Mouse (Mus musculus) intestine, embryonic 15.5 days (tissue): ENCODE data around the gene Zdhhc14. TPM values are rescaled to one million over a fixed set of nuclear protein-coding genes. Genes with fewer than 3 reads are reported as not detected.
A peak's percentile ranks its signal among the peaks of the same experiment; 100 is the strongest.

ENCODE experiments used
- ATAC-seq: fragments of 200-750 bp; cut with Nextera tagmentation; 2 replicates; pipeline ENCODE4 v1.8.0; 2017; ENCODE audit warnings: moderate TSS enrichment, moderate library complexity
- H3K27ac ChIP-seq: fragments of 300-500 bp; sonication (generic); 2 replicates; pipeline ENCODE4 v1.5.1; 2015; ENCODE audit warnings: mild to moderate bottlenecking, inconsistent platforms
- H3K27me3 ChIP-seq: fragments of 300-500 bp; sonication (generic); replicated peaks from 2 replicates; pipeline ENCODE4 v1.6.1; 2015; ENCODE audit warnings: inconsistent platforms
- H3K36me3 ChIP-seq: fragments of 300-500 bp; sonication (generic); 2 replicates; pipeline ENCODE4 v1.6.1; 2015; ENCODE audit warnings: inconsistent platforms
- H3K4me1 ChIP-seq: fragments of 300-500 bp; sonication (generic); replicated peaks from 2 replicates; pipeline ENCODE4 v1.6.1; 2015; ENCODE audit warnings: inconsistent platforms
- H3K4me2 ChIP-seq: fragments of 300-500 bp; sonication (generic); replicated peaks from 2 replicates; pipeline ENCODE4 v1.6.1; 2015; ENCODE audit warnings: mild to moderate bottlenecking, inconsistent platforms
- H3K4me3 ChIP-seq: fragments of 300-500 bp; sonication (generic); replicated peaks from 2 replicates; pipeline ENCODE4 v1.5.1; 2015; ENCODE audit warnings: inconsistent platforms
- H3K9ac ChIP-seq: fragments of 300-500 bp; sonication (generic); 2 replicates; pipeline ENCODE4 v1.6.1; 2015; ENCODE audit warnings: inconsistent platforms
- H3K9me3 ChIP-seq: fragments of 300-500 bp; sonication (generic); 2 replicates; pipeline ENCODE4 v1.6.1; 2016; ENCODE audit warnings: inconsistent platforms
- WGBS: fragments of 180-500 bp; shearing (Covaris S2); methylation state at CpG from one replicate; pipeline ENCODE4 v1.1.7; 2015; 5-methylcytosine and 5-hydroxymethylcytosine counted together
- polyA plus RNA-seq: library from polyadenylated mRNA; unstranded; fragments of >200 nt; fragmentation: Nextera tagmentation; extraction: Ambion mirVana; gene quantifications from 2 replicates; pipeline ENCODE4 v1.2.1, GENCODE M21; 2015

Gene Zdhhc14
- polyA plus RNA-seq, 1 experiment from 2014 or later: 2.5 TPM

GRCm38 (mm10) chr17:5794276-5794675 is 301.9 kb downstream of the Zdhhc14 start:
- Histone ChIP-seq H3K4me2 (no peak overlapping the region), H3K27ac (no peak overlapping the region), H3K27me3 (no peaks in the 10 kb centered on the region), H3K9me3 (no peaks in the 10 kb centered on the region), H3K4me3 (no peak overlapping the region), H3K36me3 (no peaks in the 10 kb centered on the region), H3K9ac (no peak overlapping the region), H3K4me1 (peaks cover 5% of the 10 kb centered on the region; the same call in 1 of the 2 replicates)
- ATAC-seq: no peak
- WGBS: 71% methylated on average over 5 of the region's 5 CpGs

- H3K27ac ChIP-seq: no peak overlapping the region
- no peaks in the 10 kb centered on the region for H3K9me3 ChIP-seq
- 62% methylated on average over 5 of the region's 5 CpGs for WGBS
- peaks cover 5% of the 10 kb centered on the region; the same call in 1 of the 2 replicates for H3K4me1 ChIP-seq
- ATAC-seq: peak; percentile 2; the same call in 1 of the 2 replicates
- H3K4me2 ChIP-seq: no peak overlapping the region
- no peaks in the 10 kb centered on the region for H3K36me3 ChIP-seq
- no peak overlapping the region for H3K4me3 ChIP-seq
- H3K9ac ChIP-seq: no peak overlapping the region
- H3K27me3 ChIP-seq: no peaks in the 10 kb centered on the region
Observed at GRCm38 (mm10) chr17:5795369-5795768, 303.0 kb downstream of the Zdhhc14 start.

- Histone ChIP-seq H3K4me1 (peaks cover 6% of the 10 kb centered on the region; the same call in 1 of the 2 replicates), H3K9me3 (no peaks in the 10 kb centered on the region), H3K4me3 (no peak overlapping the region), H3K27ac (no peak overlapping the region), H3K36me3 (no peaks in the 10 kb centered on the region), H3K27me3 (no peaks in the 10 kb centered on the region), H3K9ac (no peak overlapping the region), H3K4me2 (no peak overlapping the region)
- ATAC-seq: peak; percentile 70
- 2% methylated on average over 5 of the region's 5 CpGs for WGBS
Observed at GRCm38 (mm10) chr17:5795878-5796277, 303.5 kb downstream of the Zdhhc14 start.

GRCm38 (mm10) chr17:5797124-5797760 is 304.9 kb downstream of the Zdhhc14 start:
- Histone ChIP-seq H3K27me3 (no peaks in the 10 kb centered on the region), H3K4me3 (no peak overlapping the region), H3K27ac (no peak overlapping the region), H3K9ac (no peak overlapping the region), H3K4me1 (peaks cover 16% of the 10 kb centered on the region; the same call in 1 of the 2 replicates), H3K4me2 (no peak overlapping the region), H3K36me3 (no peaks in the 10 kb centered on the region), H3K9me3 (no peaks in the 10 kb centered on the region)
- ATAC-seq: no peak
- WGBS: 77% methylated on average over 5 of the region's 5 CpGs

GRCm38 (mm10) chr17:5798221-5798801 is 306.0 kb downstream of the Zdhhc14 start:
- no peaks in the 10 kb centered on the region for H3K27me3 ChIP-seq
- peak; percentile 70 for ATAC-seq
- no peaks in the 10 kb centered on the region for H3K9me3 ChIP-seq
- H3K4me3 ChIP-seq: no peak overlapping the region
- no peak overlapping the region for H3K9ac ChIP-seq
- H3K4me2 ChIP-seq: no peak overlapping the region; the same call in 1 of the 2 replicates
- WGBS: 44% methylated on average over 13 of the region's 13 CpGs
- H3K36me3 ChIP-seq: no peaks in the 10 kb centered on the region
- 0 out of 2 replicates have a peak overlapping the region, but pooled peaks have one; percentile 38 for H3K27ac ChIP-seq
- H3K4me1 ChIP-seq: peaks cover 16% of the 10 kb centered on the region; the same call in 1 of the 2 replicates

- ATAC-seq: no peak
- Histone ChIP-seq H3K27ac (no peak overlapping the region), H3K4me2 (no peak overlapping the region)
Observed at GRCm38 (mm10) chr17:5798900-5799299, 306.5 kb downstream of the Zdhhc14 start.

GRCm38 (mm10) chr17:5799396-5800021 is 307.2 kb downstream of the Zdhhc14 start:
- no peak for ATAC-seq
- no peak overlapping the region for H3K4me2 ChIP-seq
- H3K9me3 ChIP-seq: no peaks in the 10 kb centered on the region
- no peak overlapping the region for H3K4me3 ChIP-seq
- H3K4me1 ChIP-seq: peaks cover 18% of the 10 kb centered on the region; the same call in 1 of the 2 replicates
- H3K9ac ChIP-seq: no peak overlapping the region
- no peaks in the 10 kb centered on the region for H3K36me3 ChIP-seq
- 82% methylated on average over 17 of the region's 17 CpGs for WGBS
- no peaks in the 10 kb centered on the region for H3K27me3 ChIP-seq
- no peak overlapping the region for H3K27ac ChIP-seq

More at GRCm38 (mm10) chr17:5798900-5799299, 306.5 kb downstream of the Zdhhc14 start:
- Histone ChIP-seq H3K4me1 (peaks cover 16% of the 10 kb centered on the region; the same call in 1 of the 2 replicates), H3K36me3 (no peaks in the 10 kb centered on the region), H3K9ac (no peak overlapping the region), H3K27me3 (no peaks in the 10 kb centered on the region), H3K9me3 (no peaks in the 10 kb centered on the region), H3K4me3 (no peak overlapping the region)
- 70% methylated on average over 5 of the region's 5 CpGs for WGBS

- 80% methylated on average over 2 of the region's 2 CpGs for WGBS
Observed at GRCm38 (mm10) chr17:5800254-5800653, 307.9 kb downstream of the Zdhhc14 start.

GRCm38 (mm10) chr17:5800824-5801560 is 308.6 kb downstream of the Zdhhc14 start:
- Histone ChIP-seq H3K4me2 (0 out of 2 replicates have a peak overlapping the region, but pooled peaks have one; percentile 33), H3K27ac (no peak overlapping the region), H3K9me3 (no peaks in the 10 kb centered on the region), H3K4me1 (peaks cover 18% of the 10 kb centered on the region; the same call in 1 of the 2 replicates), H3K9ac (no peak overlapping the region), H3K27me3 (no peaks in the 10 kb centered on the region), H3K4me3 (no peak overlapping the region), H3K36me3 (no peaks in the 10 kb centered on the region)
- no peak for ATAC-seq
- WGBS: 79% methylated on average over 7 of the region's 7 CpGs

More at GRCm38 (mm10) chr17:5800254-5800653, 307.9 kb downstream of the Zdhhc14 start:
- no peaks in the 10 kb centered on the region for H3K36me3 ChIP-seq
- no peak overlapping the region for H3K9ac ChIP-seq
- no peak for ATAC-seq
- H3K4me2 ChIP-seq: no peak overlapping the region
- no peak overlapping the region for H3K27ac ChIP-seq
- peaks cover 18% of the 10 kb centered on the region; the same call in 1 of the 2 replicates for H3K4me1 ChIP-seq
- H3K27me3 ChIP-seq: no peaks in the 10 kb centered on the region
- H3K4me3 ChIP-seq: no peak overlapping the region
- H3K9me3 ChIP-seq: no peaks in the 10 kb centered on the region

GRCm38 (mm10) chr17:5801761-5802655 is 309.7 kb downstream of the Zdhhc14 start:
- H3K9ac ChIP-seq: no peak overlapping the region
- H3K27me3 ChIP-seq: no peaks in the 10 kb centered on the region
- WGBS: 44% methylated on average over 17 of the region's 17 CpGs
- H3K4me3 ChIP-seq: no peak overlapping the region
- H3K27ac ChIP-seq: no peak overlapping the region
- H3K36me3 ChIP-seq: no peaks in the 10 kb centered on the region
- no peaks in the 10 kb centered on the region for H3K9me3 ChIP-seq
- peak; percentile 42 for ATAC-seq
- peak overlapping the region; percentile 33 for H3K4me2 ChIP-seq
- peaks cover 18% of the 10 kb centered on the region; the same call in 1 of the 2 replicates for H3K4me1 ChIP-seq

- no peak for ATAC-seq
- WGBS: 77% methylated on average over 5 of the region's 5 CpGs
- Histone ChIP-seq H3K27me3 (no peaks in the 10 kb centered on the region), H3K4me3 (no peak overlapping the region), H3K27ac (no peak overlapping the region), H3K9me3 (no peaks in the 10 kb centered on the region), H3K4me1 (peaks cover 18% of the 10 kb centered on the region; the same call in 1 of the 2 replicates), H3K4me2 (no peak overlapping the region), H3K36me3 (no peaks in the 10 kb centered on the region), H3K9ac (no peak overlapping the region)
Observed at GRCm38 (mm10) chr17:5802656-5802955, 310.2 kb downstream of the Zdhhc14 start.
